Mouse (Mus musculus) lung, postnatal 0 days (tissue): Measurements from ENCODE around the gene Immp2l. TPM values are rescaled to one million over a fixed set of nuclear protein-coding genes. Genes with fewer than 3 reads are reported as not detected.

Experiments used
- ATAC-seq: fragments of 200-750 bp; cut with Nextera tagmentation; 2 replicates; pipeline ENCODE4 v1.8.0; 2017; ENCODE audit warnings: moderate library complexity
- DNase-seq: peaks from one replicate; pipeline ENCODE4 v3.0.0-alpha.2; 2016; ENCODE audit warnings: low spot score
- H3K27ac ChIP-seq: fragments of 300-500 bp; sonication (generic); 2 replicates; pipeline ENCODE4 v1.5.1; 2014; ENCODE audit warnings: antibody characterized with exemption, mild to moderate bottlenecking, low read length, mixed read lengths
- H3K27me3 ChIP-seq: fragments of 300-500 bp; sonication (generic); replicated peaks from 2 replicates; pipeline ENCODE4 v1.6.1; 2014; ENCODE audit warnings: low read length, mixed read lengths; ENCODE audit not compliant: insufficient read depth
- H3K36me3 ChIP-seq: fragments of 300-500 bp; sonication (generic); 2 replicates; pipeline ENCODE4 v1.6.1; 2014; ENCODE audit warnings: low read length, mixed read lengths; ENCODE audit not compliant: insufficient read depth
- H3K4me1 ChIP-seq: fragments of 300-500 bp; sonication (generic); 2 replicates; pipeline ENCODE4 v1.6.1; 2014; ENCODE audit warnings: antibody characterized with exemption, low read depth, low read length, mixed read lengths; ENCODE audit not compliant: insufficient read depth
- H3K4me2 ChIP-seq: fragments of 300-500 bp; sonication (generic); replicated peaks from 2 replicates; pipeline ENCODE4 v1.6.1; 2014; ENCODE audit warnings: low read depth, mild to moderate bottlenecking, low read length, moderate library complexity, mixed read lengths
- H3K4me3 ChIP-seq: fragments of 300-500 bp; sonication (generic); 2 replicates; pipeline ENCODE4 v1.5.1; 2014; ENCODE audit warnings: low read depth, low read length
- H3K9ac ChIP-seq: fragments of 300-500 bp; sonication (generic); replicated peaks from 2 replicates; pipeline ENCODE4 v1.6.1; 2014; ENCODE audit warnings: low read depth, mild to moderate bottlenecking
- H3K9me3 ChIP-seq: fragments of 300-500 bp; sonication (generic); 2 replicates; pipeline ENCODE4 v1.6.1; 2016; ENCODE audit warnings: low read length, mixed read lengths
- CTCF ChIP-seq: IDR thresholded peaks from 2 replicates; pipeline ENCODE4 v1.5.1; 2016; ENCODE audit warnings: antibody characterized with exemption, mild to moderate bottlenecking
- EP300 ChIP-seq: IDR thresholded peaks from 2 replicates; pipeline ENCODE4 v1.6.1; 2016; ENCODE audit warnings: antibody characterized with exemption, mild to moderate bottlenecking, control low read depth
- WGBS: fragments of 180-500 bp; shearing (Covaris S2); extraction: QIAGEN DNeasy Blood & Tissue Kit; methylation state at CpG from one replicate; pipeline ENCODE4 v1.1.7; 2014; 5-methylcytosine and 5-hydroxymethylcytosine counted together
- polyA plus RNA-seq: library from polyadenylated mRNA; unstranded; fragments of >200 nt; fragmentation: Nextera tagmentation; extraction: Ambion mirVana; gene quantifications from 2 replicates; pipeline ENCODE4 v1.2.1, GENCODE M21; 2015

Gene Immp2l
- polyA plus RNA-seq, 1 experiment from 2014 or later = 5.2 TPM

GRCm38 (mm10) chr12:41484689-41485511 lies 461.0 kb downstream of the Immp2l start:
- no peak for ATAC-seq
- WGBS = 18% methylated on average over 16 of the region's 16 CpGs
- H3K27ac ChIP-seq = no peak overlapping the region

GRCm38 (mm10) chr12:41485512-41486215 lies 461.8 kb downstream of the Immp2l start:
- TF ChIP-seq EP300 (no peak), CTCF (no peak)
- WGBS = 7% methylated on average over 12 of the region's 12 CpGs
- no peaks in the 10 kb centered on the region for H3K27me3 ChIP-seq
- no peaks in the 10 kb centered on the region for H3K36me3 ChIP-seq
- peak overlapping the region; percentile 38 for H3K4me3 ChIP-seq
- 0 out of 2 replicates have a peak, but pooled peaks cover 2% of the 10 kb centered on the region for H3K4me1 ChIP-seq
- H3K9ac ChIP-seq = no peak overlapping the region
- ATAC-seq (peak; percentile 90), DNase-seq (peak; percentile 70)
- H3K27ac ChIP-seq = no peak overlapping the region
- H3K9me3 ChIP-seq = no peaks in the 10 kb centered on the region
- peak overlapping the region; percentile 67 for H3K4me2 ChIP-seq

More at GRCm38 (mm10) chr12:41484689-41485511, 461.0 kb downstream of the Immp2l start:
- peak; percentile 15 for DNase-seq
- Histone ChIP-seq H3K36me3 (no peaks in the 10 kb centered on the region), H3K9me3 (no peaks in the 10 kb centered on the region), H3K4me2 (peak overlapping the region; percentile 67), H3K27me3 (no peaks in the 10 kb centered on the region), H3K4me1 (0 out of 2 replicates have a peak, but pooled peaks cover 2% of the 10 kb centered on the region), H3K9ac (no peak overlapping the region), H3K4me3 (peak overlapping the region; percentile 38)
- TF ChIP-seq CTCF (no peak), EP300 (no peak)

GRCm38 (mm10) chr12:41486331-41486730 lies 462.4 kb downstream of the Immp2l start, which contains the start of gene Lrrn3:
Gene Lrrn3, minus strand, starts transcription at chr12:41486431.
- Histone ChIP-seq H3K4me2 (peak within 1 kb of the TSS; percentile 67), H3K27me3 (no peaks in the 10 kb centered on the region), H3K4me3 (peak within 1 kb of the TSS; percentile 38), H3K9ac (no peak within 1 kb of the TSS), H3K27ac (no peak within 1 kb of the TSS), H3K4me1 (0 out of 2 replicates have a peak, but pooled peaks cover 2% of the 10 kb centered on the region), H3K36me3 (no peaks in the 10 kb centered on the region), H3K9me3 (no peaks in the 10 kb centered on the region)
- DNase-seq (no peak), ATAC-seq (no peak)
- TF ChIP-seq EP300 (no peak), CTCF (no peak)
- WGBS = 87% methylated on average over 1 of the region's 1 CpGs

- H3K36me3 ChIP-seq = no peaks in the 10 kb centered on the region
- peak; percentile 45 for ATAC-seq
- peak; percentile 71 for DNase-seq
- peak; percentile 32; the same call in 1 of the 2 replicates for TF ChIP-seq EP300
- TF ChIP-seq CTCF = peak; percentile 94
- no peak overlapping the region for H3K4me2 ChIP-seq
- H3K4me3 ChIP-seq = no peak overlapping the region
- 26% methylated on average over 5 of the region's 5 CpGs for WGBS
- H3K27me3 ChIP-seq = no peaks in the 10 kb centered on the region
- no peaks in the 10 kb centered on the region for H3K9me3 ChIP-seq
- no peak overlapping the region for H3K27ac ChIP-seq
- H3K4me1 ChIP-seq = 0 out of 2 replicates have a peak, but pooled peaks cover 2% of the 10 kb centered on the region
- H3K9ac ChIP-seq = no peak overlapping the region
These were observed 463.1 kb downstream of the Immp2l start for GRCm38 (mm10) chr12:41487005-41487404.

- ATAC-seq (no peak; the same call in 1 of the 2 replicates), DNase-seq (peak; percentile 6)
- WGBS = 52% methylated on average over 10 of the region's 10 CpGs
- H3K27ac ChIP-seq = no peak overlapping the region
- H3K9me3 ChIP-seq = no peaks in the 10 kb centered on the region
- no peaks in the 10 kb centered on the region for H3K36me3 ChIP-seq
- H3K4me2 ChIP-seq = no peak overlapping the region
- H3K27me3 ChIP-seq = no peaks in the 10 kb centered on the region
- no peak for TF ChIP-seq EP300
- TF ChIP-seq CTCF = peak; percentile 56
- no peak overlapping the region for H3K4me3 ChIP-seq
- no peaks in the 10 kb centered on the region for H3K4me1 ChIP-seq
- H3K9ac ChIP-seq = no peak overlapping the region
These were observed 470.7 kb downstream of the Immp2l start for GRCm38 (mm10) chr12:41494620-41495019.
